Mouse (Mus musculus): Measurements from ENCODE around the gene Rab5if.

- TF ChIP-seq TAL1 (IDR thresholded peaks at IDR 0.05; ENCODE audit: low read length) = no peak
- TF ChIP-seq GATA1 (IDR thresholded peaks at IDR 0.05; ENCODE audit: low read length) = no peak
Measured at GRCm38 (mm10) chr2:156841841-156842706, 20.9 kb upstream of the Rab5if start.

Data from erythroblast, embryonic 14.5 days (primary cell).